Mouse (Mus musculus) urinary bladder, adult 2 months (tissue): ENCODE results near the gene Zdhhc17. TPM values are rescaled to one million over a fixed set of nuclear protein-coding genes. Genes with fewer than 3 reads are reported as not detected.

Experiments used
- DNase-seq: peaks from one replicate; pipeline ENCODE4 v3.0.0; 2022; ENCODE audit warnings: low spot score
- polyA plus RNA-seq: library from polyadenylated mRNA; depleted of rRNA; stranded (reverse); fragments of >200 nt; gene quantifications from 2 replicates; pipeline ENCODE4 v1.2.3, GENCODE M21; 2012

The Zdhhc17 gene
- polyA plus RNA-seq, 1 experiment, result 24.9 TPM

DNA sequence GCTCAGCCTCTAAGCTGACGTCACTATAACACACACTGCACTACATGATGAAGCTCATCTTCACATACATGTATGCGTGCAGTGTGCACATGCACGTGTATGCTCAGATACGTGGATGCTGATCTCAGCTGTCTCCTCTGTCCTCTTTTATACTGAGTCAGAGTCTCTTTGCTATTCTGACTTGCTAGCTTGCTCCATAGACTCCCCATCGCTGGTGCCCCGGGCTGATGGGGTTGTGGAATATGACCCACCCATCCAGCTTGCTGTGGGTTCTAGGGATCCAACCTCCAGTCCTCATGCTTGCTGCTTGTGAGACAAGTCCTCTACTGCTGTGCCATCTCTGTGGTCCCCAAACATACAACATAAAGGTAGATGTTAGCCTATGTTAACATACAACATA is 51.1 kb downstream of the Zdhhc17 start:
- no peak for DNase-seq

- DNase-seq, result no peak
Measured at GRCm38 (mm10) chr10:110952937-110953451, 56.9 kb downstream of the Zdhhc17 start.

DNA sequence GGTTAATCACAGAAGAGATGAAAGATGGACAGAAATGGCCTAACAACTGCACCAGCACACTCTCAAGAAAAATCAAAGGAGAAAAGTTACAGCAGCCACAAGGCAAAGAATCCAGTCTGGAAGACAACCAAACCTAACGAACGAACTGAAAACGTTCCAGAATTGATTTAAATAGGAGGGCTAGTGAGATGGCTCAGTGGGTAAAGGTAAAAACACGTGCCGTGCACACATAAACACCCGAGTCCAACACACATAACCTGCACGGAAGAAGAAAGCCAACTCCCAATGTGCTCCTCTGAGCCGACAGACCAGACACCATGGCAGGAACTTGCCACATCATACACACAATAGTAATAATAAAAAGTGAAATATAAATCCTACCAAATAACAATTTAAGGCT is 57.7 kb downstream of the Zdhhc17 start:
- DNase-seq, result no peak

GRCm38 (mm10) chr10:110951748-110952147 is 58.2 kb downstream of the Zdhhc17 start:
- no peak for DNase-seq

DNA sequence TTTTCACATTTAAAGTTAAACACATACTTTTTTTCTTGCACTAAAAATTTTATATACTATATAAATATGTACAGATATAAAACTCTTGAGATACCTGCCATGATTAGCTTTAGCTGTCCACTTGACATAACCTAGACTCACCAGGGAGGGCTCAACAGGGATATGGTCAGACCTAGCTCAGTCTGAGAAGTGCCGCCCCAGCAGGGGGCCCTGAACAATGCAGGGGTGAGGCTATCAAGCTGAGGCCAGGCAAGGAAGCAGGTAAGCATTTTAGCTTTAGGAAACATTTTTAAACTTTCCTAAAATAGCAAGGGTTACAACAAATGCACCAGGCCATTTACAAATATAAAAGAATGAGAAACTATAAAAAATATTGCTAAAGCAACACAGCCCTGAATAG is 58.8 kb downstream of the Zdhhc17 start:
- no peak for DNase-seq

GRCm38 (mm10) chr10:110947574-110947973 is 62.4 kb downstream of the Zdhhc17 start:
- no peak for DNase-seq

- DNase-seq, result no peak
Measured at GRCm38 (mm10) chr10:110945966-110946365, 64.0 kb downstream of the Zdhhc17 start.

DNA sequence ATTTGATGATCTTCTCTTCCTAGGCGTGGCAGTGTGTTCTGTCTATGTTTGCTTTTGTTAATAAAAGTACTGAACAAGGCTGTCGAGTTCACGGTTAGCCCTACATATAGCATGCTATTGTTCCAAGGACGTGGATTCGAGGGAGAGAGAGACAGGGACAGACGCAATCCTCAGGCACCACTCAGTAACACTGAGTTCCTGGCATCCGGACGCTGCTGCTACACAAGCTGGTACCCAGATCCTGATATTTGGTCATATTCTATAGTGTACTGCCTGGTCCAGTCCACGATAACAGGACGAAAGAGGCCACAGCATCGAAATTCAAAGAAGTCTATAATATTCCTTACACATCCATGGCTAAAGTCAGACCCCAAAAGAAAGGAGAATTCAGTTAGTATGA is 65.8 kb downstream of the Zdhhc17 start:
- no peak for DNase-seq

GRCm38 (mm10) chr10:110942806-110943205 is 67.1 kb downstream of the Zdhhc17 start:
- DNase-seq, result no peak

GRCm38 (mm10) chr10:110941968-110942367 is 68.0 kb downstream of the Zdhhc17 start:
- DNase-seq, result no peak

GRCm38 (mm10) chr10:110940740-110941398 is 69.1 kb downstream of the Zdhhc17 start:
- no peak for DNase-seq

GRCm38 (mm10) chr10:110939717-110940116 is 70.2 kb downstream of the Zdhhc17 start:
- DNase-seq, result no peak

DNA sequence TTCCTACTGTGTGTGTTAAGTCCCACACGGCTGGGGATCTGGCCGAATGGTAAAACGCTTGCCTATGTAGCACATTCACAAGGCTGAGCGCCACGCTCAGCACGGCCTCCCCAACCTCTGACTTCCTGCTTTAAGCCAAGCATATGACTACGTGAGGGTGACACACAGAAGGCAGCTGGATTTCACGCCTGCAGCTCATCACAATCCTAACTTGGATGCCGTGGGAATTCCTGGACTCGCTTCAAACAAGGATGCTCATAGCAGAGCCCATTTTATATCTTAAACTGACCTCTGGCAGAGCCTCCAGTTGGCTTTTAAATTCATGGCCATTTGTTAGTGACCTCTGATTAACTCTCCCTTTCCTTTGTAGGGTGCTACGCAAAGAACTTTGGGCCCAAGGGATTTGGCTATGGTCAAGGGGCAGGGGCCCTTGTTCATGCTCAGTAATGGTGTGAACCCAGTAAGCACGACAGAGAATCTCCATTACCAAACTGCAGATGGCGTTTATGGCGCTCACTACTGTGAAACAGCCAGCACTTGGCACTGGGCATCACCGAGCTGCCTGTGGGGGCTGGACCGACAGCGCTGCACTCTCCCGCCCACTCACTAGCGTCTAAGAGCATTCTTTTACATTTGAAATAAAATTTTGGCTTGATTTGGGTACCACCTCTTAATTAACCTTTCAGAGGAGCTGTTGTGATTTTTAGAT is 70.9 kb downstream of the Zdhhc17 start:
- no peak for DNase-seq

DNA sequence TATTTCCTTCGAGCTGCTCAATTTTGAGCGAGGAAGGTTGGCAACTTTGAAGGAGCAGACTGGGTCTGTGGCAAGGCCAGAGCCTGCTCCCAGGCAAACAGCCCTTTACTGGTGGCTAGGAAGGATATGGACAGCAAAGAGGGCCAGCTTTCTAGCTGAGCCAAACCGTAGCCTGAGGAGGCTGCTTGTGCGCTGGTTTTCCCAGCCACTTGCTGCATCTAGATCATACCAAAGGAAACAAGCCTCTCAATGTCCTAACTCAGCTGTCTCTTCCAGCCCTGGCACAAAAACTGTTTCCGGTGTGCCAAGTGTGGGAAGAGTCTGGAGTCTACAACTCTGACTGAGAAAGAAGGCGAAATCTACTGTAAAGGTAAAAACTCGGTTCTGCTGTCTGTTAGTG is 71.6 kb downstream of the Zdhhc17 start:
- no peak for DNase-seq

GRCm38 (mm10) chr10:110935669-110936068 is 74.3 kb downstream of the Zdhhc17 start:
- no peak for DNase-seq

GRCm38 (mm10) chr10:110935081-110935480 is 74.9 kb downstream of the Zdhhc17 start:
- DNase-seq, result no peak

DNA sequence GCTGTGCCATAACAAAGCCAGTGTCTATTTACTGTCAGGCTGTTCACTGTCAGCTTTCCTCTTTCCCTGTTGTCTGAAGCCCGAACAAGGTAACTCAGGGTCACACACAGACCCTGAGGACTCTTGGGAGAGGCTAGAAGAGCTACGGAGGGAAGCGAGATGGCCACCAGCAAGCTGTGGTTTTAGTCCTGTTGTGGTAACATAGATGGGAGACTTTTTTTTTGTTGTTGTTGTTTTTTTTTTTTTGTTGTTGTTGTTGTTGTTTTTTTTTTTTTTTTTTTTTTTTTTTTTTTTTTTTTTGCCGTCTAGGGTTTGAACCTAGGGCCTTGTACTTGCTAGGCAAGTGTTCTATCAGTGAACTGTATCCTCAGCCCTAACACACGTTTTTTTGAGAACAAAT is 76.4 kb downstream of the Zdhhc17 start:
- DNase-seq, result no peak

GRCm38 (mm10) chr10:110931913-110932560 is 77.9 kb downstream of the Zdhhc17 start:
- DNase-seq, result no peak

DNA sequence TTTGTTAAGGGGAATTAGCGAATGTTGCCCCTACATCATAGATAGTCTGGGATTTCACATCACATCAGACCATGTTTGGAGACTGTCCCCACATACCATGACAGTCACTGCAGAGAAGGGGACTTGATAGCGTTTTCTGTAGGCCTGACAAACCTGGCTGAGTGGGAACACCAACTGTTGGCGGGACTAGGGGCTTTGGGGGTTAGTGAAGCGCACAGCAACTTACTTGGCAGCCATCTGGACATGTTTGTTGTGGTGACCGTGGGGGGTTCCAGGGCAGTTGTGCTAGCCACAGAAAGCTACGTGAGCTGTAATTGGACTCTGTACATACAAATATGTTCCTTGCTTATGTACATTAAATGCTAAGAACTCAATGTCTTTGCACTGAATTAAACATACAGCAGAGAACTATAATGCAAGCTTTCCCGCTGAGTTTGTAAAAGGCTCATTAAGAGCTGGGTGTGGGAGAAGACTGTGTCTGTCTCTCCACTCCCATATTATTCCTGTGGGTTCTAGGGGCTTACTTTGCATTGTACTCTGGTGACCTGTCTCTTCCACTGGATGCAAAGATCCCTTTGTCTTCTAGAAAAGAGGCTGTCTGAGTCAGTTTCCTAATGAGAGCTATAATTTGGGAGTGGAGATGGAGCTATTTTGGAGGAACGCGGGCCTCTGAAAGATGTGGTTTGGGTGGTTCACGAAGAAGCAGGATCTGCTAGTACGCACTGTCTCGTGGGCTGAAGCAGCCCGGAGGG is 78.6 kb downstream of the Zdhhc17 start:
- no peak for DNase-seq

GRCm38 (mm10) chr10:110929756-110930155 is 80.2 kb downstream of the Zdhhc17 start:
- no peak for DNase-seq

- no peak for DNase-seq
Measured at GRCm38 (mm10) chr10:110927491-110927890, 82.4 kb downstream of the Zdhhc17 start.

GRCm38 (mm10) chr10:110922612-110923011 is 87.3 kb downstream of the Zdhhc17 start:
- no peak for DNase-seq
